Mouse (Mus musculus): ENCODE measurements around the gene Gpa33. TPM values are rescaled to one million over a fixed set of nuclear protein-coding genes. Genes with fewer than 3 reads are reported as not detected.

The Gpa33 gene
- total RNA-seq, 2 experiments from 2014 or later, result not detected

- intact Hi-C loops (cut with DNase I), result loop anchor here (10.0 kb wide), 2 partner anchors 494 to 574 kb away; no protein-coding TSS in a partner anchor
- DNase-seq, result no peak
Measured at GRCm38 (mm10) chr1:166158664-166159063, 28.6 kb downstream of the Gpa33 start.

GRCm38 (mm10) chr1:166160111-166160510, 30.1 kb downstream of the Gpa33 start:
- intact Hi-C loops (cut with DNase I), result loop anchor here (1.0 to 5.0 kb wide), 3 partner anchors 97 to 200 kb away; no protein-coding TSS in a partner anchor
- no peak for DNase-seq

- intact Hi-C loops (cut with DNase I), result loop anchor here (1.0 to 5.0 kb wide), 3 partner anchors 96 to 199 kb away; no protein-coding TSS in a partner anchor
- DNase-seq, result peak; percentile 73 to 87
Measured at GRCm38 (mm10) chr1:166160569-166161445, 30.8 kb downstream of the Gpa33 start.

- intact Hi-C loops (cut with DNase I), result loop anchor here (5.0 kb wide), 1 partner anchor 93 kb away; no protein-coding TSS in a partner anchor
- DNase-seq, result no peak
Measured at GRCm38 (mm10) chr1:166164580-166164979, 34.5 kb downstream of the Gpa33 start.

- intact Hi-C loops (cut with DNase I), result no loop called here
- DNase-seq, result no peak
Measured at GRCm38 (mm10) chr1:166165159-166165558, 35.1 kb downstream of the Gpa33 start.

GRCm38 (mm10) chr1:166167405-166167804, 37.4 kb downstream of the Gpa33 start:
- no peak for DNase-seq
- intact Hi-C loops (cut with DNase I), result no loop called here

- intact Hi-C loops (cut with DNase I), result no loop called here
- DNase-seq, result no peak
Measured at GRCm38 (mm10) chr1:166168017-166168416, 38.0 kb downstream of the Gpa33 start.

GRCm38 (mm10) chr1:166169713-166170112, 39.7 kb downstream of the Gpa33 start:
- intact Hi-C loops (cut with DNase I), result no loop called here
- no peak for DNase-seq

GRCm38 (mm10) chr1:166170852-166171251, 40.8 kb downstream of the Gpa33 start:
- DNase-seq, result no peak
- intact Hi-C loops (cut with DNase I), result no loop called here

GRCm38 (mm10) chr1:166172992-166173391, 43.0 kb downstream of the Gpa33 start:
- intact Hi-C loops (cut with DNase I), result no loop called here
- no peak for DNase-seq

GRCm38 (mm10) chr1:166173621-166174020, 43.6 kb downstream of the Gpa33 start:
- no peak for DNase-seq
- intact Hi-C loops (cut with DNase I), result no loop called here

- intact Hi-C loops (cut with DNase I), result no loop called here
- no peak for DNase-seq
Measured at GRCm38 (mm10) chr1:166181510-166181909, 51.5 kb downstream of the Gpa33 start.

GRCm38 (mm10) chr1:166182952-166183627, 53.1 kb downstream of the Gpa33 start:
- DNase-seq, result peak; percentile 50 to 58
- intact Hi-C loops (cut with DNase I), result no loop called here

- intact Hi-C loops (cut with DNase I), result no loop called here
- no peak for DNase-seq
Measured at GRCm38 (mm10) chr1:166184391-166185229, 54.6 kb downstream of the Gpa33 start.

GRCm38 (mm10) chr1:166185357-166185756, 55.3 kb downstream of the Gpa33 start:
- DNase-seq, result no peak
- intact Hi-C loops (cut with DNase I), result no loop called here

GRCm38 (mm10) chr1:166189821-166190220, 59.8 kb downstream of the Gpa33 start:
- intact Hi-C loops (cut with DNase I), result no loop called here
- DNase-seq, result no peak

GRCm38 (mm10) chr1:166204171-166204570, 74.1 kb downstream of the Gpa33 start:
- no peak for DNase-seq
- intact Hi-C loops (cut with DNase I), result no loop called here

- intact Hi-C loops (cut with DNase I), result no loop called here
- DNase-seq, result no peak
Measured at GRCm38 (mm10) chr1:166205159-166205558, 75.1 kb downstream of the Gpa33 start.

GRCm38 (mm10) chr1:166209371-166209770, 79.3 kb downstream of the Gpa33 start:
- DNase-seq, result no peak
- intact Hi-C loops (cut with DNase I), result no loop called here

GRCm38 (mm10) chr1:166214181-166214580, 84.1 kb downstream of the Gpa33 start:
- DNase-seq, result no peak
- intact Hi-C loops (cut with DNase I), result loop anchor here (5.0 kb wide), 1 partner anchor 103 kb away; no protein-coding TSS in a partner anchor

All from heart, postnatal 10 days (tissue).